Mouse (Mus musculus): ENCODE results near the gene Srp54a.
"Not testable (repeated sequence)": the region's sequence is repeated elsewhere in the genome, so short reads cannot be mapped to it uniquely, and the experiment has no call there.

Srp54a gene

DNA sequence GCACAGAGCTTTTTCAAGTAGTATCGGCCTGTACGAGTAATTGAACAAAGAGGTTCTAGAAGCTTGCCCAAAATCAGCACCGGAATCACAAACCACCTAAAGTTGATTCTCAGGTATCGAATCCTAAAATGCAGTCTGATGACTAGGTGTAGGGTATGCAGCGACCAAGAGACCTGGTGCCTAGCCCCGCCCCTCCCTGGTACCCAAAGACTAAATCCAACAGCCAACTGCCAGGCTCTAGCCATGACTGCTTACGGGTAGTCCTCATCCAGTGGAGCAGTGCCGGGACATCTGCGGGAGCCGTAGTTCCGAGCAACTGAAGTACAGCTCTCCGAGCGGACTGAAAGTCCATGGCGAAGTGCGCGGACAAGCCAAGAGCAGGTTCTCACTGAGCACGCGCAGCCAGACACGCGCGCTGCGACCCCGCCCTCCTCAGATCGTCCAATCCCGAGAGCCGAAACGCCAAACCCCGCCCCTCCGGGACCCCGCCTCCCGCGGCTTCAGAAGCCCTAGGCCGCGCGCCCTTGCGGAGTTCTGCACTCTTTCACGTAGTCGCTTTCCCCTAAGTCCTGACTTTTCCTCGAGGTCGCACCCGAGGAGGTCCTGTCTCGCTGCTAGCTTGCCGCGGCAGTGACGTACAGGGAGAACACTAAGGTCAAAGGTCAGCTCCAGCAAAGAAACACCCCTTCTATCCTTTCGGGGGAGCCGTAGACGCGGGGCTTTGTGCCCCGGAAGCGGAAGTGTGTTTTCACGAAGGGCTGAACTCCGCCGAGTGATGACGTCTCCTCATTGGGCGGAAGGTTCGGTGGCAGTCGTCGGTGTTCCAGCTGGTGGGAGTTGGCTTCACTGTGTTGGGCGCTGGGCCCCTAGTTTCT lies at the start of gene Srp54a, which contains the start of gene 2700097O09Rik:
Gene Srp54a, plus strand, starts transcription at position 537 of the 875 bp plus-strand sequence.
Gene 2700097O09Rik, minus strand, starts transcription at position 385 of the 875 bp plus-strand sequence.
- peak; percentile 89 to 91 for DNase-seq (ENCODE audit: low spot score in 2 of 2)

DNA sequence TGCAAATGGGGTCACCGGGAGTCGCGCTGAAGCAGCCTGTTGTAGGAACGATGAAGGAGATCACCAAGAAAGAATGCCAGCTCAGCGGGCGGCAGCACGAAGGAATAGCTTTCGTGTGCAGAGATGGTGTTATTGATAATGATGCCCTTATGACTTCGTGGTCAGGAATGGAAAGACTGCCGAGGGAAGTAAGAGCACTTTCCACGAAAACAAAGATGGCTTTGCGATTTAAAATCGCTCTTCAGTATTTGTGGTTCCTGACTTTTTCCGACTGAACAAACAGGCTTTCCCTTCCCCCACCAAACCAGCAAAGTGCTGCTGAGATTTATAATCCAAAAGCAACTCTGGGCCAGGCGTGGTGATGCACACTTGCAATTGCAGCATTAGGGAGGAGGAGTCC lies 39.1 kb upstream of the Srp54a start:
- DNase-seq (ENCODE audit: low spot score in 2 of 2) = no peak

DNA sequence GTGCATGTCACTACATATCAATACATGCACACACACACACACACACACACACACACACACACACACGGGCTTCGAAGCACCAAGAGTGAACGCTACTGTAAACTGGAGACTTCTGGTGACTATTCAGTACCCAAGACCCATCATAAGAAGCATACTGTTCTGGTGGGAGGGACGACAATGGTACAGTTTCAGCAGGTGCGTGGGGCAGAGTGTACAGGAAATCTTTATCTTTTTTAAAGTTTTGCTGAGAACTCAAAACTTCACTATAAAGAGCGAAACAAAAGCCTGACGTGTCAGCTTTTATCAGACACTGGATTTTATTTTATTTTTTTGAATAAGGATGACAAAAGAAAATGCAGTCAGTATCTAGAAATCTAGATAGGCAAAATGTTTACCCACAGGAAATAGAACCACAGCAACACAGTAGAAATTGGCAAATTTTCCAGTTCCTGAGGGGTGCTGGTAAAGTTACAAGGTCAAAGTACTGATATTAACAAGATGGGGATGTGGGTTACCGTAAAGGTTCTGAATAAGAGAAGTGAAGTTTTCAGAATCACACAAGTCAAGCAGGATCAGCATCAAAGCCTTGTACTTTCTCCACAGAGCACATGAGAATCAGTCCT lies 30.2 kb upstream of the Srp54a start:
- DNase-seq (ENCODE audit: low spot score in 2 of 2) = no peak

DNA sequence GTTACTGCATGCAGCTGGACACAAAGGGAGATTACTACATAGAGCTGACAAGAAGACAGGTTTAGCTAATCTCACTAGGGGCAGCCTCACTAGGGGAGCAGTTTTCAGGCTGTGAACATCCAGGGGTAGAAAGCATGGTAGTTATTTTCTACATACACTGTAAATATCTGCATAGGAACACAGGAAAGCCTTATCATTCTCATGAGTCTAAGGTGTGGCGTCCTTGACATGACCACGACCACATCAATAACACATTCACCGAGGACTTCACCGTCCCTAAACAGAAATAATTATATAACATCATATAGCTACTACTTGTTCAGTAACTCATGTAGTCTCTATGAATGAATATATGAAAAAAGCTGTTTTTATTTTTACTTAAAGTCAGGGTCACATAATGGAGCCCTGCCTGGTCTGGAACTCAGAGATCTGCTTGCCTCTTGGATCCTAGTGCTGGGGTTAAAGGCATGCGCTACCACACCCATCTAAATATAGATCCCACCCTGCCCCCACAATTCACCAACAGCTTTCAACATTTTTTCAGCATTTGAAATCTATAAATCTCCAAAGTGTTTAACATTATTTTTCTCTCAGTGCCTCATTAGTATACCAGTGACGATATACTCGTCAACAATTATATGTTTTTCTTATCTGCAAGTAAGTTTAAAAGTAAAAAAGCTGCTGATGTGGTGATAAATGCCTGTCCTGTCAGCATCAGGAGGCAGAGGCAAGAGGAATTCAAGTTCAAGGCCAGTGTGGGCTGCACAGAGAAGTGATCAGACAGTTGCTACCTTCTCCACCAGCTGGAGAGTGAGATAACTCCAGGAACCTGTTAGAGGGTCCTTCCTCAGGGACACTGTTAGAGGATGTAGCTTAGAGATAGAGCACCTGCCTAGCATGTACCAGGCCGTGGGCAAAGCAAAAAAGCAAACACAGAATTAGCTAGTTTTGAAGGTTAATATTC lies 28.6 kb upstream of the Srp54a start:
- no peak for DNase-seq (ENCODE audit: low spot score in 2 of 2)

DNA sequence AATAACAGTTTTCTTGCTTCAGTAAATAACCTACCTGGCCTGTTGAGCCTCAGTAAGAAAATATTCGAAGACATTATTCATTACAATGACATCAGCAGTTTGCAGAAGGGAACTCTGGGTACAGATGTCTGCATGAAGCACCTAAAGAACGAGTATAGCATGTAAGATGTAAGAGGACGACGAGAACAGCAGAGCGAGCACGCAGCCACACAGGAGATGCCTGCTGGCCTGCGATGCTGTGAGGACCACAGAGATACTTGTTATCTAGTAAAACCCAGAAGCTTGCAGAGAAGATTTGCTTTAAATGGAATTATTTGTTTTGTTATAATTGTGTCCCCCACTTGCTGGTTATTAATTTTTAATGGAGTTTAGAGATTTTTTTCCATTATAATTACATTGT lies 26.8 kb upstream of the Srp54a start:
- no peak for DNase-seq (ENCODE audit: low spot score in 2 of 2)

DNA sequence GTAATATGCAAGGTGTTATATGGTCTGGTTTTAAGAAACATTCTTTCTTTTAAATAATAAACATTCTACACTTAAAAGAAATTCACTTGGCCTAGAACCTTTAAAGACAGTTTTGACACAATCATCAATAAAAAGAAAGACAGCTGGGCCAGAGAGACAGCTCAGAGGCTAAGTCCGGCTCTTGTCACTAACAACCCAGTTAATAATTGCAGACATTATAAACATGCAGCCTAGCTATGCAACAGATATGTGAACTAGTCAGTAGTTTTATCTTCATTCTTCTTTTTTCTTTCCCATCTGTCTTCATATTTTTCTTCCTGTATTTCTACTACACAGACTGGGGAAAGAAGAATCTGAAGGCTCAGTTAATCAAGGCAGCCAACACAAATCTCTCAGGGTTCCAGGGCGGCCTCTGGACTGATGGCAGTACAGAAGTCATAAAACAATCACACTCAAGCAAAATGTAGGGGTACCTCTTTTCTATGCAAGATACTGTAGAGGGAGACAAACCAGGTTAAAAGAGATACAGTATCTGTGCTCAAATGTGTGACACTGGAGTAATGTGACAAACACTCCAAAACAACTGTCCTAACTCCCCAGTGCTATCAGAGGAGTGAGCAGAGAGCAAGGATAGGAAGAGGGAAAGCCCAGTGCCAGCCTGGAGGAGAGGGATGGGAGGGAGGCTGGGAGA lies 25.4 kb upstream of the Srp54a start:
- DNase-seq (ENCODE audit: low spot score in 2 of 2) = no peak

DNA sequence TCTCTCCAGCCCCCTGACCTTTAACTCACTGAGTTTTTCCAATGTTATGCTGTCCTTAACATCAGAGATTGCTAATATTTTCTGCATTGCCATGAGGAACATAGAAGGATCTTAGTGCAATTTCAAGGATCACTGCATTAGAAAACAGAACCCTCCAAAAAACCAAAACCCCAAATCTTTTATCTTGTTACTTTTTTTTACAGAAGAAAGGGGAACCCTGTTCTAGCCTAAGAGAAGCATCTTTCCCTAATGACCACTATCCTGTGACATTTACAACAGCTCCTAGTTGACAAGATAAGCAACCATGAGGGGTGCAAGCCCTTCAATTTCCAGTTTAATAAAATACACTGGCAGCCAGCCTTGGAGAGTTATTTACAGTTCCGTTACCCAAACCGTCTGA lies 23.4 kb upstream of the Srp54a start:
- DNase-seq (ENCODE audit: low spot score in 2 of 2) = no peak

DNA sequence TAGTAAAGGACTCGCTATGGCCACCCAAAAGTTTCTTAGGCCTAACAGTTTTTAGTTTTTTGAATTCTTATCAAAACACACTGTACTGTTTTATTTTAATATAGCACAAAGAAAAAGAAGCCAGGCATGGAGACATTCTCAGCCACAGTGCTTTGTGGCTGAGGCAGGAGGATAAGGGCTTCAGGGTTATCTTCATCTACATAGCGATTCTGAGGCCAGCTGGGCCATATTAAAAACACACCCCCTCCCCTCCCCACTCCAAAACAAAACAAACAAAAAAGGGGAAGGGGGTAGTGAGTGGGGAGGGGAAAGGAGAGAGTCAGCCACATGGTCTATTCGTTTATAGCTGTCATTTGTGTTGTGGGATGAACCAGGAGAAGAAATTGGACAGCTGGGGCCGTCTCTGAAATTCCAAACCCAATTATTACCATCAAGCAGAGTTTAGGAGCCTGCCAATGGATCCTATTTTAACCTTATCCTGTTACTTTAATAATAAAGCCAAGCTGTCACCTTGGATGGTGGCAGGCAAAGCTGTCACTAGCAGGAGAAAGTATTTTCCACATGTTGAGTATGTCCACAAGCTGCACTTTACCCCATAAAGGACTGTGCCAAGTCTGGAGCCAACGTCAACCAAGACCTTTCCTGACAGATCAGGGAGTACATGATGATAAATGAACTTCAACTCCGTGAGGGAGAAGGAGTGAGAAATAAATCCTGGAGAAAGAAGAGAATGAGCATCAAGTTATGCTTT lies 21.0 kb upstream of the Srp54a start:
- DNase-seq (ENCODE audit: low spot score in 2 of 2) = no peak

DNA sequence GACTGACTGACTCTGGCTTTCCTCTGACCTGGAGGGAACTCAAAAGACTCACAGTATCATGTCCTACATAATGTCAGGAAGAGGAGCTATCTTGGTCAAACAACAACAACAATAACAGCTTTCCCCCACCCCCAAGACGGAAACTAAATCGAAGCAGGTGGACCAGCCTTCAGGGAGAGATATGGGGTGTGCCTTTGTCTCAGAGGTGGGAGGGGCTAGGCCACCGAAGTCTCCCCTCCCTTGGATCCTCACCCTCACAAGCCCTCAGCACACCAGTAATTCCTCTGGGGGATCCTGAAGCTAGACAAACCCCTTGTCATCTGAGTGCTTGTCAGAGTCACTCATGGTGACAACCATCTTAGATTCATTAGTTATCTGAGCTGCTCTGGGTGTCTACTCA lies 20.2 kb upstream of the Srp54a start:
- DNase-seq (ENCODE audit: low spot score in 2 of 2) = no peak

DNA sequence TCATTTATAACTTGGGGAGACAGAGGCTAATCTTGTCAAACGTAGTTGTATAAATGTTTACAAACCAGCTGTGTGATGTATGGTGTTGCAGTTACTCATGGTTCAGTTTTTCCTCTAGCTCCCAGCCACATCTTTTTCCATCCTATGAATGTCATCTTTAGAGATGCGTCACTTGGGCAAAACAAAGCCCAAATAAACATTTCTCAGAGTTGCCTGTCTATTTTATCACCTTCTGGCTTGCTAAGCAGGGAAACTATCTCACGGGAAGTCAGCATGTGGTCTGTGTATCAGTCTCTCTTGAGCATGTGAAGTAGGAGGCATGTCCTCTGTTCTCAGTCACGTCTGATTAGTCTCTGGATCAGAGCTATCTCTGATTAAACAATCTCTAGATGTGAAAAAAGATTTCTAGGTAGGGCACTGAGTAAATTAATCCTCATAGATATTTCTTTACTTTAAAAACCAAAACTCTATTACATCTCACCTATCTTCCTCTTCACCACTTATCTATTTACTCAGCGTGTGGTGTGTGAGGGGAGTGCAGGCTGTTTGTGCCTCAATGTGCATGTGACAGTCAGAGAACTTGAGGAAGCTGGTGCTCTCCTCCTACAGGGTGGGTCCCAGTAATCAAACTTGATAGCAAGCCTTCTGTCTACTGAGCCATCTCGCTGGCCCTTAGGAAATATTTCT lies 19.7 kb upstream of the Srp54a start:
- no peak for DNase-seq (ENCODE audit: low spot score in 2 of 2)

DNA sequence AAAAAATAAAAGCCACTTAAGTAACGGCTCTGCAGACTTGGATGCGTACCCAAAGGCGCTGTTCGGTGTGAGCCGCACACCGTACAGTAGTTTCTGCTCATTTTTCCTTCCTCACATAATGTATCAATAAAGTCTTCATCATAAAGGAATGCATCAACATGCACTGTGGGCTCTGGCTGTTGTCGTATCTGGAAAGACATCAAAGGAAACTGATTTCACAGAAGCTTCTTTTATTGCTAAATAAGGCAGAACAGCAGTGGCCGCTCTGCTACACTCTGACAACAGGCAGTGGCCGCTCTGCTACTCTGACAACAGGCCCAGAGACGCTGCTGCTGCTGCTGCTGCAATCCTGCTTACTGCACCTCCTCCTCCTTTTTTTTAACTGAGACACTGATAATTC lies 19.1 kb upstream of the Srp54a start:
- DNase-seq (ENCODE audit: low spot score in 2 of 2) = no peak

DNA sequence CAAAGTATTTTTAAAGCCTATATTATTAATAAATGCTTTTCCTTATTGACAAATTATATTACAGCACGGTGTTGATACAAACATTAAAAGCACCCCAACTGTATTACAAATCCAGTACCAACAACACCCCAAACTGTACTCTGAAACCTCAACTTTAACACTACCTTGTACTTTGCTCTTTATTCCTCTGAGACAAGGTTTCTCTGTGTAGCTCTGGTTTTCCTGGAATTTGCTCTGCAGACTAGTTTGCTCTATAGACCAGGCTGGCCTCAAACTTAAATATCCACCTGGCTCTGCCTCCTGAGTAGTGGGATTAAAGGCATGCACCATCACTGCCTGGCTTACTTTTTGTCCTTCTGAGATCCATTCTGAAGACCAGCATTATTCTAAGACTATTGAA lies 17.9 kb upstream of the Srp54a start:
- DNase-seq (ENCODE audit: low spot score in 2 of 2) = no peak

DNA sequence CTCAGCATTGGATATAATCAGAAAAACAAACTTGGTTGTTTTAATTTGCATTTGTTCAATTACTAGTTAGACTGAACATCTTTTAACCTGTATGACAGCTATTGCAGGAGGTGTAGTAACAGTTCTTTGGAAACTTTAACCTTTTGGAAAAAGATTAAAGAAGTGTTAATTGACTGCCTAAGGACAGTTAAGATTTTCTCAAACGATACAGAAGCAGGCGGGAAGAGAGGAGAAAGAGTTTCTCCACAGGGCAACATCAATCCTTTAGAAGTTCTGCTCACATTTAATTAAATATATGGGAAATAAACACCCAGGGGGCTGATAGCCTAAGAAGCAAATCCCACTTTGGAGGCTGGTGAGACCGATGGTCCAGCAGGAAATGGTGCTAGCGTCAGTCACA lies 7.6 kb upstream of the Srp54a start:
- DNase-seq (ENCODE audit: low spot score in 2 of 2) = no peak

DNA sequence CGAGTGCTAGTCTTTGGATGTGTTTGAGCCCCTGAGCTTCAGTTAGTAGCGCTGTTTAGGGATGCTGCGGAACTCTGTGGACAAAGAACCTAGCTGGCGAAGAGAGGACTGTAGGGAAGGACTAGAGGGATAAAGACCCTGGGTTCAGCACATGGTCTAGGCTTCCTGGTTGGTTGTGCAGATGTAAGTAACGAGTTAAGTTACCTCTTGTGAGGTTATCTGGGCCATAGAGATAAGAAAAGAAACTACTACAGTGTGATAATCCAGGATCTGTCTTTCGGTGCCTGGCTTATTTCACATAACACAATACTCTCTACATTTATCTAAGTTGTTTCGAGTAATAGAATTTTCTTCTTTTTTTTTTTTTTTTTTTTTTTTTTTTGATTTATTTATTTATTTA lies 6.4 kb upstream of the Srp54a start:
- DNase-seq (ENCODE audit: low spot score in 2 of 2) = no peak

DNA sequence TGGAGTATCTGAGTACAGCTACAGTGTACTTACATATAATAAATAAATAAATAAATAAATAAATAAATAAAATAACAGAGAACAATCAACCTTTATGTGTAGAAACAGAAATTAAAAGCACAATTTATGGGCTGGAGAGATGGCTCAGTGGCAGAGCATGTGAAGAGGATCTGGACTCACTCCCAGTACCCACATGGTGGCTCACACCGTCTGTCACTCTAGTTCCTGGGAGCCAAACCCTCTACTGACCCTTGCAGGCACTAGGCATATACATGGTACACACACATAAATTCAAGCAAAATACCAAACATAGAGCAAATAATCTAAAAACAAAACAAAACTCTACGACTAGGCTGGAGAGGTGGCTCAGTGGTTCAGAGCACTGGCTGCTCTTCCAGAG lies 4.8 kb upstream of the Srp54a start:
- no peak for DNase-seq (ENCODE audit: low spot score in 2 of 2)

DNA sequence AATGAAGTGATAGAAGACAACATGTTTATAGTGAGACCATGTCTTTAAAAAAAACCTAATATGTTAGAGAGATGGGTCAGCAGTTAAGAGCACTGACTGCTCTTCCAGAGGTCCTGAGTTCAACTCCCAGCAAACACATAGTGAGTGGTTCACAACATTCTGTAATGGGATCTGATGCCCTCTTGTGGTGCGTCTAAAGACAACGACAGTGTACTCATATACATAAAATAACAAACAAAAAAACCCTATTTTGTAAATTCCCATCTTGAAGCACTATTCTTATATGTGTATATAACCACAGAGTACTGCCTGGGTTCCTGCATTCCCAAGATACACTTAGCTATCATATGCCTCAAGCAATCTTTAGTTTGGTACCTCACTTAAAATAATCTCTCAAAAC lies 1.4 kb upstream of the Srp54a start:
- not testable (repeated sequence) for DNase-seq (ENCODE audit: low spot score in 2 of 2)

DNA sequence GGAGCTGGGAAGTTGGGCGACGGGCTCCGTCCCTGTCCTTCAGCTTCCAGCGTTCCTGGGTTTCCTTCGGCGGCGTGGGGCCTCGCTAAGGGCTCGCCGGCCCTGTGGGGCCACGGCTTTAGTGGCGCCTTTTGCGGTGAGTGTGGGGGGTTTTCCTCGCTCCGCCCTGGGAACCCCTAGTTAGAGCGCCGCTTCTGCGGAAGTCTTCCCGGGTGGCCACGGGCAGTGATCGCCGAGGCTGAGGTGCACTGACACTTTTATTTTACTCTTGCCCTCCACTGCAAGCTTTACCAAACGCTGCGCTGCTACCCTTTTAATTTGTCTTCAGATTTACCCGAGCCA lies 510 bp downstream of the Srp54a start:
- DNase-seq (ENCODE audit: low spot score in 2 of 2) = not testable (repeated sequence)

DNA sequence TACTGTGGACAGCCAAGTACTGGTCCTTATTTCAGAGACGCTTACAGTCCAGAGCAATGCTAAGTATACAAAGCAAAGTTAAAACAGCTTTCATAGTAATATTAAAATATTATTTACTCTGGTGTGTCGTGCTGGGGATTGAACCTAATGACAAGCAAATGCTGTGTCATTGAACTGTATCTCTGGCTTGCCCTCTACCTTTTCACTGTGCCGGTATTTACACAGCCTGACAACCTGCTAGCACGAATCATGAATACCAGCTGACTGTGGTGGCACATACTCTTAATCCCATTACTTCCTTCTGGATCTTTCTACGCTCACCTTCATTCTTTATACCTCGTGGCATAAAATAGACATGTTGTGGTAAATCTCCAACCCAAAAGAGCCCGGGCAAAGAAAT lies 12.1 kb downstream of the Srp54a start:
- DNase-seq (ENCODE audit: low spot score in 2 of 2) = not testable (repeated sequence)

DNA sequence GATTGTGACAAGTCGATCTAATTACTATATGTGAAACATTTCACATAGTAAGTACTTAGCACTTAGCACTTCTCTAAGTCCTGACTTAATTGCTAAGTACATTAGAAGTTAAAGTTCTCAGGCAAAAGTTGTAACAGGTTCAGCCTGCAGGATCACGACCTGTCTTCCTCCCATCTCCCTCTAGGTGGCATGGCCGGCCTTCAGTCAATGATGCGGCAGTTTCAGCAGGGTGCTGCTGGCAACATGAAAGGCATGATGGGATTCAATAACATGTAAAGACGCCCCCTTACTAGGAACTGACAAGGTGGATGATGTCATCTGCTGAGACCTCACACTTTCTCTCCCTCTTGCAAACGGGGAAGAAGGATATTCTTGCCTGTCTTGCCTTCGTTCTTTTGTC lies 32.6 kb downstream of the Srp54a start:
- DNase-seq (ENCODE audit: low spot score in 2 of 2) = not testable (repeated sequence)

DNA sequence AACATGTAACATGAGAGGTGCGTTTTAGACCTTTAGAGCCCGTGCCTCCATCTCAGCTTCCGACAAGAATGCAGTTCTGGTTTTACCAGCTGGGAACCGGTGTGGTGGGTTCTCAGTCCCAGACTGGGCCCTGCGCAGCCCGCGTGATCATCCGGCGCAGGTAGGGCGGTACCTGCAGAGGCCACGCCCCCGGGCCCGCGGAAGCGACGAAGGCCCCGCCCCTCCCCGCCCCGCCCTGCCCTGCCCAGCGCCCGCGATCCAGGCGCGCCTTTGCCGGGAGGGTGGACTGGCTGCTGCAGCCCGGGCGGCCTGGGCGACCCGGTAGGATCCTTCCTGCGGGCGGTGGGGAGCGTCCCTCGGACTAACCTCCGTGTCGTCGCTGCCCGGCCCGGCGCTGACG lies 44.2 kb downstream of the Srp54a start, which contains the start of gene Fam177a:
Gene Fam177a, plus strand, starts transcription at position 228 of the 400 bp plus-strand sequence.
- DNase-seq (ENCODE audit: low spot score in 2 of 2) = not testable (repeated sequence)

Data from urinary bladder, adult 18-20 months (tissue).